Mouse (Mus musculus): ENCODE measurements around the gene Prex1.

Gene Prex1

DNA sequence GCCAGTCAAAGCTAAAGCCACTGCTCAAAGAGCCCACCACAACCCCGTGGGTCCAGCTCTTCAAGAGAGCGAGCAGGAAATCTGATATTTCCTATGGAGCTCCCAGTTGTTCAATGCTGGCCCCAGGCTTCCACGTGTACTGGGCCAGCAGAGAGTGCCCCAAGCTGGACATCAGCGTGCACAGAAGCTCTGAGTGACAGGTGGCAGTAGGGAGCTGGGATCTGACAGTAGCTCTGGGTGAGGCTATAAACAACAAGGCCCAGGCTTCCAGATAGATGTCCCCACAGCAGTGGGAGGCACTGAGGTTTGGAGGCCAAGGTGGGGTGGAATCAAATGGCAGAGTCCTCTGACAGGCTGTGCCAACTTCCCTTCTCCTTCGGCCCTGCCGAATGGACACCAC is 107.6 kb downstream of the Prex1 start:
- no peak for DNase-seq (ENCODE audit: low spot score in 2 of 2)

DNA sequence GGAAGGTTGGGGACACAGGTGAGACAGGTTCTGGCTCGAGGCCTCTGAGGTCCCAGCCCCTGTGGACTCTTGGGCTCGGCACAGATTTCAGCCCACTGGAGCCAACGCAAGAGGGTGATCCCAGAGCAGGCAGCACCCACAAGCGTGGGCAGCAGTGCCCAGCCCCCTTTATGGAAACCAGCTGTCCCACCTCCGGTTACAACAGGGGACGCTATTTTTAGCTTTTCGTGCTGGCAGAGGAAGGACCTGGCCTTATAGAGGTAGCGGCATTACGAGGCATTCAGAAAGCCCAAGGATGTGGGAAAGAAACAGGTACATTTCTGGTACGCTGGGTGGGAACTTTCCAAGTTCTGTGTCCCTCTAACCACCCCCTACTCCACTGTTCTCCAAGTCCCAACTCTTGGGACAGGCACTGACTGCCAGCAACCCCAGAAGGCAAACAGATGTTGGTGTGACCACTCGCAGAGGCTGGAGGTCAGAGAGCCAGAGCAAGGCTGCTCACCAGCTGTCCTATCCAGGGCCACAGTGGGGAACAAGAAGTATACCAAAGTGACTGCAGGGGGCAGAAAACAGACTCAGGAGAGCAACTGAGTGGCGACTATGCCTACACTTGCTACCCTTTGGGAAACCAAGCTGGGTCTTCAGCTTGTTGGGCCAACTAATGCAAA is 108.3 kb downstream of the Prex1 start:
- DNase-seq (ENCODE audit: low spot score in 2 of 2), result no peak

DNA sequence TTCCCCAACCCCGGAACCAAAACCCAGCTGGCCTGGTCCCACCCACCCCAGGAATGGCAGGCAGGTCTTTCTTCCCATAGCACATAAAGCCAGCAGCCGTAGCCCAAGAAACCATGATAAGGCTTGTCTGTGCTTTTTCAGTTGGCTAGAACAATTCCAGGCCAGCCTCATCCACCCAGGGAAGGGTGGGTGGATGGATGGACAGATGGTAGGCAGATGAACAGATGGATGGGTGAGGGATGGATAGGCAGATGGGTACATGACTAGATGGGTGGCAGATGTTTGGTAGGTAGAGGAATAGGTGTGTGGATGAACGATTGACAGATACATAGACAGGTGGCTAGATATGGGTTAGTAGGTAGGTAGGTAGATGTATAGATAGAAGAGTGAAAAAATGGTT is 110.7 kb downstream of the Prex1 start:
- DNase-seq (ENCODE audit: low spot score in 2 of 2), result no peak

DNA sequence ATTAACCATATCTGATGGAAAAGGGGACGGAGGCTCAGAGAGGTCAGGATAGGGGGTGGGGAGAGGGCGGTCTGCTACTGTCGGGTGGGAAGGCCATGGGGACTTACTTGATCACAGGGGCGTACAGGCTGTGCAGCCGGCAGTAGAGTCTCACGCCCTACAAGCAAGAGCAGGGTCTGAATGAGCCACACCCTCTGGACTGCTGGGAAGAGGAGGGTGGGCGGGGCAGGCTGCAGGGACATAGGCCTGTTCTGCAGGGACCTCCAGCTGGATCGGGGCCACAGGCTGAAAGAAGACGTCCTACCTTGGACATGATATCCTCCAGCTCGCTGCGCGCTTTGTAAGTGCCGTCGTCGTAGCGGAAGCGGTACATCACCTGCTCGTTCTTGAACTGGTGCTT is 112.2 kb downstream of the Prex1 start:
- DNase-seq (ENCODE audit: low spot score in 2 of 2), result no peak

DNA sequence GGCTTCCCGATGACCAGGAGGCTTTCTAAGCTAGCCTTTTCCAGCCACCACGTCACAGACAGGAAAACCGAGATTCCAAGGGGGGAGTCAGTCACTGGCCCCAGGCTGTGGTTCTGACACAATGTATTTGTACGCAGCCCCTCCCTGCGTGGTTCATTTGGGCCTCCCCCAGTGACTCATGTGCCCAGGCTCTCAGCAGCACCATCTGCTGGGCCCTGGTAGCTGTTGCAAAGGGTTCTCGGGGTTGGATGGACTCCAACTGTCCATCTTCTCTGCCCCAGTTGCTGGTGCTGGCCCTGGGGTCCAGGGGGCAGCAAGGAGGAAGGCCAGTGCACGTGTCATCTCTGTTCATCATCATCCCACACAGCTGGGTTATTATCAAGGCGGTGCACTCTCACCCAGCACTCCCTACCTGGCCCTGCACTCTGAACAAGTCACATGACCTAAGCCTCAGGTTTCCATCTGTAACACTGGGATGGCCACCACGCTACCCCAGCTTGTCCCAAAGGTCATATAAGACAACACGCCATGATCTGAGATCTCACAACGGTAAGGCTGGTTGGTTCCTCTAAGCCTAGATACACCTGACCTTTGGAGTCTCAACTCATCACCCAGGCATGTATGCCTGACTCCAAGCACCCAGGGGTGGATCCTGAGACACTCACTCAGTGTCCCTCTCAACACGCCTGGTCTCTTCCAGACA is 115.0 kb downstream of the Prex1 start:
- peak in 1 of 2 experiments; percentile 41 for DNase-seq (ENCODE audit: low spot score in 2 of 2)

DNA sequence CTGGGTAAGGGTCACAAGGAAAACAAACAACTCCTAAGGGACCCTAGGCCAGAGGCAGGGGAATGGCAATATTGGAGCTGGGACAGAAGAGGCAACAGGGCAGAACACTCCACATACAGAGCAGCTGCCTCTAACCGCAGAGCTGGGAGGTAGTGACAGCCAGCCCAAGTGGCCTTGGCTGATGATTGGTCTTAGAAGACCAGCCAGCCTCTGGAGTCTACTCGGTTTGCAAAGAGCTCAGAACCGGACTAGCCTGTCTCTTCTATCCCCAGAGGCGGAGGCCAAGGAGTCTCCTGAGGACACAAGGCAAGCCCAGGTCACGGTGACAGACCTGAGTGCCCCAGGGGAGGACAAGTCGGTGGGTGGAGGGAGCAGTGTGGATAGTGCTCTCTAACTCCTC is 115.9 kb downstream of the Prex1 start:
- no peak for DNase-seq (ENCODE audit: low spot score in 2 of 2)

DNA sequence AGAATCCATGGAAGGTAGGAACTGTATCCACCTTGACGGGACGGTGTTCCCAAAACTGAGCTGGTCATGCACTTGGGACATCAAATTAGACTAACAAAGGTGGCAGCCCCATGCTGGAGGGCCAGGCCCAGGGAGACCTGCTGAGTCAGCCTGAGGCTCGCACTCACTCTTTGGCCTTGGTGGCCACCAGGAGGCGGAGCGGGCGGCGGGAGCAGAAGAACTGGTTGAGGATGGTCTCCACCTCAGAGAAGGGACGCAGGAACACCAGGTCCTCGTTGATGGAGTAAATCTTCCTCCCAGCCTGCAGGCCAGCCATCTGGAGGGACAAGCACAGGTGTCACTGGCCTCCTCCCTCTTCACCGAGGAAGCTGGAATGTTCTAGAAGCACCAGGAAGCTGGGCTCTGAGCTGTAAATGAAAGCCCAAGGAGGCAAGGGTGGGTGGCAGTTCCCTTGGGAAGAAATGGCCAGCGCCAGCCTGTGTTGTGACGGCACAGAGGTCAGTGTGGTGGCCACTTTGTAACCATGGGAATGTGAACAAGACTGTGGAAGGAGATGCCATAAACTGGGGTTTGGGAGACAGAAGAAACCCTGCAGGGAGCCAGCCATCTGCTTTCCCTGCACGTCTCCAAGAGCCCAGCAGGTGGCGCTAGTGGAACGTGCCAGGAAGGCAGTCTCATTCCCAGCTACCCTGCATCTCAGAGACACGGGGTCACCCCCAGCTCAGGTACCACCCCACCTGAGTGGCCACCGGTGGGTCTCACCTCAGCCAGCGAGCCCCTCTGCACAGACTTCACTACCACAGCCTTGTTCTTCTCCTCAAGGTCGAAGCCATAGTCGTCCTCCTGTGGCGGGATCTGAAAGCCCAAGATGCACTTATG is 121.4 kb downstream of the Prex1 start:
- DNase-seq (ENCODE audit: low spot score in 2 of 2), result peak; percentile 60 to 74

DNA sequence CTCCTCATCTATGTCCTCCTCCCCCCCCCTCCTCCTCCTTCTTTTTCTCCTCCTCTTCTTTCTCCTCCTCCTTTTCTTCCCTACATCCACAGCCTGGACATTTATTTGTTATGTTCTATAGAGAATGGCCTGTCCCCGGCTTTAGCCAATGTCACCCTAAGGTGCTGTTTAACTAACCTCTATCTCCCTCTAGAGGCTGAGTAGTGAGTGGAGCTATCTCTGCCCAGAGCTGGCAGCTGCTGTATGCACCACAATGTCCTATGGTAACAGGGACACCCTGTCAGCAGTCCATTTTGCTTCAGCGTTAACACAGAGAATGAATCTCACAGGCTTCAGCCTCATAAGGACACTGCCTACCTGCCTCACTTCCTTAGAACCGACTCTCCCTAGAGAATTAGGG is 129.1 kb downstream of the Prex1 start:
- no peak for DNase-seq (ENCODE audit: low spot score in 2 of 2)

DNA sequence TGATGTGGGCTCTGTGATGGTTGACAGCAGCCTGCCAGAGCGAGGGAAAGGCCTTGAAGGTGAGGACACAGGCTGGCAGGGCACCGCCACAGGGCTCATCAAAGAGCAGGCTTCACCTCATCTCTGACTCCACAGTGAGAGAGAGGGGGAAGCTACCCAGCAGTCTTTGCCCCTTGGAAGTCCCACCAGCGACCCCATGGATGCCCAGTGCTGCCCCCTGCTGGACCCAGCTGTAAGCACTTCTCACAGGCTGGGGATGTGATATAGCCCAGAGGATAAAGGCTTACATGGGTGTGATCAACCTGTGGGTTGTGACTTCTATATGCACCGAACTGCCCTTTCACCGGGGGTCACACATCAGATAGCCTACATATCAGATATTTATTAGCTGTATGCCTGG is 130.3 kb downstream of the Prex1 start:
- DNase-seq (ENCODE audit: low spot score in 2 of 2), result no peak

DNA sequence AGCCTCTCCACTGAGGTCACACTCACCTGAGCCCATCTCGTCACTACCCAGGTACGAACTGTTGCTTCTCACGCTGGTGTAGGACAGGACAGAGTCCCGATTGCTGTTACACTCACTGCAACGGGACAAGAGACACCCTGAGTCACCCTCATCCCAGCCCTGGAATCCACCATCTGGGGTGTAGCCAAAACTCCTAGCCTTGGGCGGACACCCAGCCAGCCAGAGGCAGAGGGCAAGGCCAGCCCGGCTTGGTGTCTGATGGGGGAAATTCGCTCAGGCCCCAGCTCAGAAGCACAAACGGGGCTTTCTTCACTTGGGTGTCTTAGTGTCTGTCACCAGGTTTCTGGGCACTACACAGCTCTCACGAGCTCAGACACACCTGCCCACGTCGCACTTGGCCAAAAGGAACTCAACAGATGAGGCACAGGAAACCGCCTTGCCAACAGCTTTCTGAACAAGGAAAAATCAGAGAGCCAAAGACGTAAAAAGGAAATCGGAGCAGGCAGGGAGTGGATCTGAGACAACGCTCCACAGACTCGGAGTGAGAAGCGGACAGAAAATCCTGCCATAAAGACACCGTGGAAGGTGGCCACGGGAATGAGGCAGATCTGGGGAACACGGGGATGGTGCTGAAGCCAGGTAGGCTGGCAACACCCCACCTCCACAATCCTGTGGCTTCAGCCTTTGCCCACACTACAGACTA is 131.6 kb downstream of the Prex1 start:
- no peak for DNase-seq (ENCODE audit: low spot score in 2 of 2)

DNA sequence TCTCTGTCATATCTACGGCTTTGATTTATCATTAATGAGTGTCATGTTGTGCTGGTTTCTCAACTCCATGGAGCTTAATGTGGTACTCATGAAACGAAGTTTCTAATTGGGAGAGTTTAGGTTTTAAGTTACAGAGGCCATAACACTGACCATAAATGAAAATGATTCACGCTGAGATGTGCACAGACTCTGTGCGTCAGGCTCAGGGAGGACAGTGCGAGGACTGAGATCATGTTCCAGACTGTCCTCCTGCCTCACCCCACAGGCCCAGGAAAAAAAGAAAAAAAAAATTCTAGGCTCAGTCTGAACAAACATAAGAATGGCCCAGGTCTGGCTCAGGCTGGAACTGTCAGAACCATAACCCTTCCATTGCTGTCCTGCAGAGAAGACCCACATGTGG is 133.8 kb downstream of the Prex1 start:
- DNase-seq (ENCODE audit: low spot score in 2 of 2), result no peak

DNA sequence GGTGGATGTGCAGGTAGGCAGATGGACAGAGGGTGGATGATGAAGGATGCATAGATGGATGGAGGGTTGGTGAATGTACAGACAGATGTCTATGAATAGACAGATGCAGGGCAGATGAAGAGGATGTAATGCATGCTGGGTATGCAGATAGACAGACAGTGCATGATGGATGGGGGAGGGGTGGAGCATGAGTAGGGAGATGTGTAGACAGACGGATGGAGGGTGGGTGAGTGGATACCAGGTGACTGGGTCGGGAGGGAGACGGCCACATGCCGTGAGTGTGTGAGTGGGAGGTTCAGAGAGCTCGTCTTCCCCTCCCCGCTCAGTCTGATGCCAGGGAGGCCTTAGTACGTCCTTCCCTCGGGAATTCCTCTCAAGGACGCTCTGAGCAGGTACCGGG is 134.3 kb downstream of the Prex1 start:
- no peak for DNase-seq (ENCODE audit: low spot score in 2 of 2)

DNA sequence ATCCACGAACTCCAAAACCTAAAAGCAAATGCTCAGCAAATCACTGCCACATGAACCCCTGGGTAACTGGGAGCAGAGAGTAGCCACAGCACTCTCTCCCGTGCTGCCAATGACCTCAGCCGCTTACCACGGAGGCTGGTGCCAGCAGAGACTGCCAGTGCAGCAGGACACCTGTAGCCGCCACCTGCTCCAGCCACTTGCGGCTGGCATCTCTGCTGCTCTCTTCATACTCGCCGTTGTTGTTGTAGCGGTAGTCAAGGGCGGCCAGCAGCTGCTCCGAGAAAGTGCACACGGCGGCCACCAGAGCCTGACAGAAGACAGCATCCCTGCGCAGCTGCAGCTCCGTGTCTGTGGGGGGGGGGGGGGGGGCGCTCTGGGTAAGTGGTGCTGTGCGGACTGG is 138.2 kb downstream of the Prex1 start:
- DNase-seq (ENCODE audit: low spot score in 2 of 2), result no peak

DNA sequence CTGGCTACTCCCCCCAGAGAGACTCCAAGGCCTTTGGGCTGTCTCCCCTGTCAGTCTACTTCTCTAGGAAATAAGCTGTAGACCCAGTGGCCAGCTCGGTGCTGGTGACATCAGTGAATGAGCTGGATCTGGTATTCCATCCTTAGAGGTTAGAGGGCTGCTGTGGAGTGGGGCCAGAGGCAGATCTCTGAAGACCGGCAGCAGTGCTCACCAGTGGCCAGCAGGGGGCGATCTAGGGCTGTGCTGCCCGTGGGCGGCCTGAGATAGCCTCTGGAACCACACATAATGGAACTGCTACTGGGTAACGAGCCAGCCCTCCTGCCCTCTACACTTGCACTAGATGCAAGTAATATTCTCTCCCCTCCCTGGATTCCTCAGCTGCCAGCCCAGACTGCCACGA is 138.7 kb downstream of the Prex1 start:
- DNase-seq (ENCODE audit: low spot score in 2 of 2), result peak; percentile 56 to 63

DNA sequence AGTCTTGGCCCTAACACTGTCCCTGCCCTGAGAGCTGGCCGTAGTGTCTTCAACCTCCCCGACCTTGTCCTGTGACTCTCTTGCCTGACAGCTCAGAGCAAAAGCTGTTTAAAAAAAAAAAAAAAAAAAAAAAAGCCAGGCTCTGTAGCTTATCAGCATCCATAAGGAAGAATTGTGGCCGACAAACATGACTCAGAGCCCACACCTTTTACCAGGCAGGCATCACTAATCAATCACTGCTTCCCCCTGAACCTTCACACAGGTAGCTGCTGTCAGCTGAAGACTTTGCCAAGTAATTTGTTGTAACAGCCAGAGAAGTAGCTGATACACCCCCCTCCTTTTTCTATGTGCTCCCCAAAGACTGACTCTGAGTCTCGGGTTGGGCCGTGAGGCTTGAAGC is 140.0 kb downstream of the Prex1 start:
- DNase-seq (ENCODE audit: low spot score in 2 of 2), result no peak

DNA sequence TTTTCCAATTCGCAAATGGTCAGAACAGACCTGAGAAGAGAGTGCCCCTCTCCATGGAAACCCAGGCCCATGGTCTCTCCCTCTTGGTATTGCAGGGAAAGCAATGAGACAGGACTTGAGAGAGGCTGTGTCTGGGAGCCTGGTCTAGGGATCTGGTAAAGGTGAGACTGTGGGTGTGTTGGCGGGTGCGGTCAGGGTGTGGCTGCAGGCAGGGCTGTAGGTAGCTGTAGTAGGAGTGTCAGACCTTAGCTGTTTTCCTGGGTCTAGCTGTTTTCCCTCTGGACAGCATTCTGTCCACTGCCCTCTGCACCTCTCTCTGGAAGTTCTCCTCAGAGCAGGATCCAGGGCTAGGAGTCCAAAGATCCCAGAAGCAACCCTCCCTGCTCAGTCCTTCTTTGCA is 141.3 kb downstream of the Prex1 start:
- no peak for DNase-seq (ENCODE audit: low spot score in 2 of 2)

DNA sequence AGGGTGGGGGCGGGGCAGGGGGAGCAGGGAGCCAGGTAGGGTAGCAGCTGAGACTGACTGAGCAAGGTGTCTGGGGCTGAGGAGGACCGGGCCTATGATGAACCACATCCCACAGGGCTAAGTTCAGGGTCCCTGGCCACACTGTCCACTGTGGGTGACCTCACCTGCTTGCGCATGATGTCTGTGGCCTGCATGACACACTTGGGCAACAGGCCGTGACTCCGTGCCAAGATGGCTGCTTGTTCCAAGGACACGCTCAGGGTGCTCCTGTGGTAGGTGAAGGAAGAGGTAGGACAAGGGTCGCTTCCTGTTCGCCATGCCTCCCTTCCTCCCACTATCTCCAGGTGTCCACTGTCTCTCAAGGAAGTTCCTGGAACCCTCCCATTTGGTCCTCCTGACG is 144.4 kb downstream of the Prex1 start:
- DNase-seq (ENCODE audit: low spot score in 2 of 2), result no peak

DNA sequence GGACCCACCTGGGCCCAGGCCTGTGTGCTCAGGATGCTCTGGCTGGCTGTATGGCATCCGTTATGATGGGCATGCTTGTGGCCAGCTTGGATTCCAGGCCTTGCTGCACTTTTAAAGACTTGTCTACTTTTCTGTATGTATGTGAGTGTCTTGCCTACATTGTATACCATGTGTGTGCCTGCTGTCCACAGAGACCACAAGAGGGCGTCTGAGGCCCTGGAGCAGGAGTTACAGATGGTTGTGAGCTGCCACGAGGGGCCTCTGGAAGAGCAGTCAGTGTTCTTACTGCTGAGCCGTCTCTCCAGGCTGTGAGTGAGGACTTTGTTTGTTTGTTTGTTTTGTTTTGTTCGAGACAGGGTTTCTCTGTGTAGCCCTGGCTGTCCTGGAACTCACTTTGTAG is 148.1 kb downstream of the Prex1 start:
- no peak for DNase-seq (ENCODE audit: low spot score in 2 of 2)

DNA sequence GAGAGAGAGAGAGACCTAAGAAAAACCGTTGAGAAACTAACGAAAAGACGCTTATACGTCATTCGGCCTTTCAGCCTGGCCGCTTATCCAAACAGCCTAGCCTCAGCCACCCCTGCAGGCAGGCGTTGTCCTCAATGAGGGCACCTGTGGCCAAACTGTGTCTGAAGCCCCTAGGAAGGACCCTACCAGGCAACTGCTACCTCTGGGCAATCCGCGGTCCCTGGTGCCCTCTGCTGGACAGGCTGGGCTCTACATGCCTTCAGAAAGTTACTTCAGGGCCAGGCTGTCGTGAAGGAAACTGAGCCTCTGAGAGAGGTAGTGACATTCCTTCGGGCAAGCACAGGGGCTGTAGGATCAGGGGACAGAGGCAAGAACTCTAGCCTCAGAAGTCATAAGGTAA is 149.2 kb downstream of the Prex1 start:
- DNase-seq (ENCODE audit: low spot score in 2 of 2), result peak; percentile 68

DNA sequence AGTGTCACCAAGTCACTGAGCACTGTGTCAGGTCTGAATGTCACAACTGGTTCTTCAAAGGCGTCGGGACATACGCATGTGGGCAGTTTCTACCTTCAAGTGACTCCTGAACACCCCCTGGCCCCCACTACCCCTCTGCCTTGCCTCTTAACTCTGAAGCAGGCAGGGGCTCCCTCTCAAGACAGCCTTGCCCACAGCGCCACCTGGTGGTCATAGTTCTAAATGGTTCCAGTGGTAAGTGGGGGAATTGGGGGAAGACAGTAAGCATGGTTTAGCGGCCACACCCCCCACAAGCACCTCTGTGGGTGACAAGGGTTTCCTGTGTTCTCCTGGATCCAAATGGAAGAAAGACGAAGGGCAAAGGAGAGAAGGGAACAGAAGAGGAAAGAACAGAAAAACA is 149.7 kb downstream of the Prex1 start:
- DNase-seq (ENCODE audit: low spot score in 2 of 2), result peak; percentile 89 to 90

DNA sequence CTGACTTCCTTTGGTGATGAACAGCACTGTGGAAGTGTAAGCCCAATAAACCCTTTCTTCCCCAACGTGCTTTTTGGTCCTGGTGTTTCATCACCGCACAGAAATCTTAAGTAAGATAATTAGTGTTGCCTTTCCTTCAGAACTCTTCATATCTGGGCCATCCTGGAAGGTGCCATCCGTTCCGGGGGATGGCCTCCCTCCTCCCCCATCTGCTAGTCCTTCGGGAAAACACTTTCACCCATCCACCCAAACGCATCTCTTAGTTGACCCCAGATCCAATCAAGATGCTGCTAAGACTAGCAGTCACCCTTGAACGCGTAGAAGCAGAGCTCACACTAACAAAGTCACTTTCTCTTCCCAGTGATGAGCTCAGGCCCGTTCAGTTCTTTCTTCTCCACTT is 150.6 kb downstream of the Prex1 start:
- DNase-seq (ENCODE audit: low spot score in 2 of 2), result no peak

DNA sequence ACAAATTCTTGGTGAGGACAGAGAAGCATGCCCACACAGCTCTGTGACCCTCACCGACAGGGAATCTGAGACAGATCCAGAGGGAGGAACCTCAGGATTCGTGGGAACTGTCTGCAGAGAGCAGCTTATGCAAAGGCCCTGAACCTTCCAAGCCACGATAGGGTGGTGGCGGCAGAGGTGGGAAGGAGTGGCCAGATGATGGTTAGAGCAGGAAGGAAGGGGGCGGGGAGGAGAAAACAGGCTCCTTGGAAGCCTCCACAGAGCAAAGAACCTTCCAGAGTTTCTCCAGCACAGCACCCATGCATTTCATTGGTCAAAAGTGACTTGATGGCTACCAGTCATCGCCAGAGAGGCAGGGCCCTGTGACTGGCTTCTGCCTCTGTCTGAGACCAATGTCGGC is 151.9 kb downstream of the Prex1 start:
- no peak for DNase-seq (ENCODE audit: low spot score in 2 of 2)
